Comparison of ENCODE assay signal across 8 mouse cellular contexts in the genomic region with DNA sequence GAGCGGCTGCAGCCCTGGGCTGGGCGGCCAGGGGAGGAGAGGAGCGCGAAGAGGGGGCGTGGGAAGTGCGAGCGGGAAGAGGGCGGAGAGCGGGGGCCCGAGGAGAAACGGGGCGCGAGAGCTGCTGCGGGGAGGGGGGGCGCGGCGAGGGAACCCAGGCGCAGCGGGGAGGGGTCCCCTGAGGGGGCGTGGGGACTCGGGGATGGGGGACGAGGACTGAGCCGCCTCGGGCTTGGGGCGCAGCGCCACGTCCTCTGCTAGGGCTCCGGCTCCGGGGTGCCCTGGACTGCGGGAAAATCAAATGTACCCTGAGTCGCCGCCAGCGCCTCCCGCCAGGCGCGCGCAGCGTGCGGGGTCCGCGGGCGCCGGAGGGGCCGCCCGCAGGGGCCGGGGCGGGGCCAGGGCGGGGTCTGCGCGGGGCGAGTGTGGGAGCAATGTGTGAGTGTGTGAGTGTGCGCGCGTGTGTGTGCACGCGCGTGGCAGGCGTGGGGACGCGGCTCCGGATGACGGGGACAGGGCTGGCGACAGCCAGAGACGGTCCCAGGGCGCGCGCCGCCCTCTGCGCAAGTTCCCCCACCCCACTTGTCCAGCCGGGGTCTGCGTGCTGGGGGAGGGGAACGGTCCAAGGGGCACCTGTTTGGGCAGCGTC. TPM values are rescaled to one million over a fixed set of nuclear protein-coding genes. Genes with fewer than 3 reads are reported as not detected.
DNase-seq lines count a peak whose midpoint lies in the region; ATAC-seq and TF ChIP-seq lines count a peak whose summit lies in the region.

A gene (minus strand): TSS at position 396 of the 649 bp plus-strand sequence.

- peaks cover 36% of the 10 kb centered on the region for H3K27me3 ChIP-seq in heart, embryonic 16.5 days (ENCODE audit: control insufficient read depth, insufficient read depth, low read length)
- H3K27me3 ChIP-seq in forebrain, postnatal 0 days (ENCODE audit: insufficient read depth, low read length), result no peaks in the 10 kb centered on the region

- peaks cover 8% of the 10 kb centered on the region; the same call in 1 of the 2 replicates for H3K4me1 ChIP-seq in heart, embryonic 16.5 days (ENCODE audit: control insufficient read depth, insufficient read depth, low read length)
- H3K4me1 ChIP-seq in bone marrow macrophage, adult 2 months (ENCODE audit: control insufficient read depth, insufficient read depth, low read length), result no peaks in the 10 kb centered on the region
- peaks cover 13% of the 10 kb centered on the region for H3K4me1 ChIP-seq in forebrain, postnatal 0 days (ENCODE audit: insufficient read depth)

- H3K4me3 ChIP-seq in heart, embryonic 16.5 days (ENCODE audit: low read length), result peak within 1 kb of the TSS; percentile 68
- H3K4me3 ChIP-seq in bone marrow macrophage, adult 2 months (ENCODE audit: insufficient read depth, low read length), result peak within 1 kb of the TSS; percentile 35
- peak within 1 kb of the TSS; percentile 70 for H3K4me3 ChIP-seq in forebrain, postnatal 0 days (ENCODE audit: low read depth, low read length)

- WGBS in heart, embryonic 16.5 days, result under 1% methylated on average over 68 of the region's 73 CpGs
- WGBS in forebrain, postnatal 0 days, result under 1% methylated on average over 48 of the region's 73 CpGs

- intact Hi-C loops in heart, postnatal 10 days (cut with DNase I), result no loop called here
- intact Hi-C loops in left cerebral cortex, postnatal 25 days (cut with DNase I), result loop anchor here (5.0 kb wide), 1 partner anchor 46 kb away; no protein-coding TSS in a partner anchor

- peak within 1 kb of the TSS; percentile 74 for H3K9ac ChIP-seq in heart, embryonic 16.5 days (ENCODE audit: low read length)
- peak within 1 kb of the TSS; percentile 67 for H3K9ac ChIP-seq in forebrain, postnatal 0 days

- DNase-seq in heart, postnatal 10 days, result no peak
- DNase-seq in forebrain, postnatal 0 days, result peak; percentile 63
- peak; percentile 47 to 51 for DNase-seq in left cerebral cortex, postnatal 25 days (ENCODE audit: low spot score in 2 of 2)
- DNase-seq in neural tube, embryonic 10.5 days (ENCODE audit: extremely low spot score, low spot score), result peak; percentile 46
- no peak for DNase-seq in Muller cell, postnatal 12 days (ENCODE audit: inconsistent ontology term)
- no peak for DNase-seq in adrenal gland, postnatal 36 days

- no peaks in the 10 kb centered on the region for H3K36me3 ChIP-seq in heart, embryonic 16.5 days (ENCODE audit: control insufficient read depth, insufficient read depth)
- H3K36me3 ChIP-seq in forebrain, postnatal 0 days (ENCODE audit: insufficient read depth), result no peaks in the 10 kb centered on the region

- TF ChIP-seq CTCF in bone marrow macrophage, adult 2 months (IDR thresholded peaks at IDR 0.05; ENCODE audit: low read depth, low read length), result no peak
- no peak for TF ChIP-seq CTCF in forebrain, postnatal 0 days (IDR thresholded peaks at IDR 0.05; ENCODE audit: low read depth)

- H3K4me2 ChIP-seq in heart, embryonic 16.5 days (ENCODE audit: low read depth, low read length), result peak within 1 kb of the TSS; percentile 99
- H3K4me2 ChIP-seq in forebrain, postnatal 0 days (ENCODE audit: low read depth), result peak within 1 kb of the TSS; percentile 93

- TF ChIP-seq POLR2A in bone marrow macrophage, adult 2 months (IDR thresholded peaks at IDR 0.05; ENCODE audit: borderline replicate concordance, low read depth, low read length), result no peak

- ATAC-seq in heart, embryonic 16.5 days (replicated peaks; ENCODE audit: extremely low read depth, insufficient read depth, low FRiP score), result peak; percentile 51
- ATAC-seq in forebrain, postnatal 0 days, result peak; percentile 81

- H3K27ac ChIP-seq in heart, embryonic 16.5 days (ENCODE audit: low read length), result peak within 1 kb of the TSS; percentile 8; the same call in 1 of the 2 replicates
- no peak within 1 kb of the TSS for H3K27ac ChIP-seq in bone marrow macrophage, adult 2 months (ENCODE audit: insufficient read depth, low read depth, low read length)
- H3K27ac ChIP-seq in forebrain, postnatal 0 days (ENCODE audit: low read depth, low read length), result peak within 1 kb of the TSS; percentile 45

- no peaks in the 10 kb centered on the region for H3K9me3 ChIP-seq in heart, embryonic 16.5 days (replicated peaks; ENCODE audit: control insufficient read depth, low read length)
- H3K9me3 ChIP-seq in forebrain, postnatal 0 days (ENCODE audit: low read length), result no peaks in the 10 kb centered on the region

RNA-seq across cellular contexts. Expression of the gene that starts here (rescaled TPM):
- 13.3 and 14.1 TPM in 2 replicates for polyA plus RNA-seq in heart, embryonic 16.5 days (2015; fragmentation: Nextera tagmentation; extraction: Ambion mirVana)
- 1 to 10 TPM; 2.7 to 5.7 TPM for total RNA-seq in heart, postnatal 10 days (2021)
- 0.12 TPM in 2 replicates for polyA plus RNA-seq in bone marrow macrophage, adult 2 months (2012; ENCODE audit: insufficient read depth, insufficient read length, missing spikeins)
- 46.2 and 60.0 TPM in 2 replicates for total RNA-seq in forebrain, postnatal 0 days (2014; rRNA removed)
- polyA plus RNA-seq in forebrain, postnatal 0 days (2015; fragmentation: Nextera tagmentation; extraction: Ambion mirVana), result 48.6 and 61.6 TPM in 2 replicates
- total RNA-seq in left cerebral cortex, postnatal 25 days (2021), result 100 to 1,000 TPM; 121 to 149 TPM
- under 1 TPM; 0.17 to 0.76 TPM for total RNA-seq in adrenal gland, postnatal 36 days (2021)

Comparison
In these comparisons a context has a peak if more than half of its experiments do, and no peak if none do; other contexts are left out.
1. RNA of the gene that starts here (polyA plus RNA-seq): 48.6 to 61.6 TPM in forebrain, postnatal 0 days and 13.3 to 14.1 TPM in heart, embryonic 16.5 days; 0.12 TPM in bone marrow macrophage, adult 2 months; every median in the first group is over 10 times any median in the second.
2. DNase-seq: peak in forebrain, postnatal 0 days (single experiment), left cerebral cortex, postnatal 25 days (2 of 2) and neural tube, embryonic 10.5 days (single experiment); none in heart, postnatal 10 days (0 of 2), Muller cell, postnatal 12 days (single experiment) and adrenal gland, postnatal 36 days (0 of 2).
3. Peak in every context shown above with its lines, with median percentiles within 50 percentile points of each other: H3K4me3 ChIP-seq.